Mouse (Mus musculus) kidney, postnatal 10 days (tissue): ENCODE measurements around the gene Egfem1.
A peak's percentile ranks its signal among the peaks of the same experiment; 100 is the strongest.

Experiments used
- DNase-seq: peaks from one replicate; pipeline ENCODE4 v3.0.0; 2021; ENCODE audit warnings: mixed read lengths

Egfem1 gene

GRCm38 (mm10) chr3:29608713-29609112, 526.9 kb downstream of the Egfem1 start:
- no peak for DNase-seq

GRCm38 (mm10) chr3:29609174-29609573, 527.4 kb downstream of the Egfem1 start:
- no peak for DNase-seq

GRCm38 (mm10) chr3:29619586-29619985, 537.8 kb downstream of the Egfem1 start:
- DNase-seq, result no peak

- no peak for DNase-seq
Observed at GRCm38 (mm10) chr3:29639819-29640218, 558.0 kb downstream of the Egfem1 start.

- no peak for DNase-seq
Observed at GRCm38 (mm10) chr3:29666796-29667195, 585.0 kb downstream of the Egfem1 start.

GRCm38 (mm10) chr3:29689367-29690285, 607.8 kb downstream of the Egfem1 start:
- no peak for DNase-seq

GRCm38 (mm10) chr3:29701126-29701525, 619.3 kb downstream of the Egfem1 start:
- no peak for DNase-seq

GRCm38 (mm10) chr3:29706816-29707215, 625.0 kb downstream of the Egfem1 start:
- DNase-seq, result no peak

- no peak for DNase-seq
Observed at GRCm38 (mm10) chr3:29707467-29707866, 625.6 kb downstream of the Egfem1 start.

GRCm38 (mm10) chr3:29726376-29726967, 644.6 kb downstream of the Egfem1 start:
- peak; percentile 8 for DNase-seq

- DNase-seq, result peak; percentile 68
Observed at GRCm38 (mm10) chr3:29730062-29730760, 648.4 kb downstream of the Egfem1 start.

- DNase-seq, result no peak
Observed at GRCm38 (mm10) chr3:29731509-29731908, 649.7 kb downstream of the Egfem1 start.

- no peak for DNase-seq
Observed at GRCm38 (mm10) chr3:29732626-29733025, 650.8 kb downstream of the Egfem1 start.

- DNase-seq, result no peak
Observed at GRCm38 (mm10) chr3:29734251-29734650, 652.4 kb downstream of the Egfem1 start.

GRCm38 (mm10) chr3:29739292-29739691, 657.5 kb downstream of the Egfem1 start:
- peak; percentile 36 for DNase-seq
